Mouse (Mus musculus): ENCODE results near the gene Itpr2.
A peak's percentile ranks its signal among the peaks of the same experiment; 100 is the strongest.

Gene Itpr2

GRCm38 (mm10) chr6:146464014-146464644, 37.9 kb downstream of the Itpr2 start:
- DNase-seq = no peak

GRCm38 (mm10) chr6:146460936-146461335, 41.1 kb downstream of the Itpr2 start:
- DNase-seq = no peak

GRCm38 (mm10) chr6:146458436-146458835, 43.6 kb downstream of the Itpr2 start:
- no peak for DNase-seq

- no peak for DNase-seq
These were observed 45.3 kb downstream of the Itpr2 start for GRCm38 (mm10) chr6:146456741-146457140.

GRCm38 (mm10) chr6:146454520-146455511, 47.2 kb downstream of the Itpr2 start:
- no peak for DNase-seq

- DNase-seq = no peak
These were observed 49.5 kb downstream of the Itpr2 start for GRCm38 (mm10) chr6:146452474-146452873.

GRCm38 (mm10) chr6:146446032-146446704, 55.9 kb downstream of the Itpr2 start:
- no peak for DNase-seq

- no peak for DNase-seq
These were observed 62.2 kb downstream of the Itpr2 start for GRCm38 (mm10) chr6:146439826-146440225.

GRCm38 (mm10) chr6:146439071-146439818, 62.8 kb downstream of the Itpr2 start:
- DNase-seq = no peak

- no peak for DNase-seq
These were observed 64.0 kb downstream of the Itpr2 start for GRCm38 (mm10) chr6:146438057-146438456.

- DNase-seq = no peak
These were observed 65.0 kb downstream of the Itpr2 start for GRCm38 (mm10) chr6:146436916-146437496.

GRCm38 (mm10) chr6:146434217-146434616, 67.8 kb downstream of the Itpr2 start:
- no peak for DNase-seq

- no peak for DNase-seq
These were observed 69.7 kb downstream of the Itpr2 start for GRCm38 (mm10) chr6:146432218-146432865.

- no peak for DNase-seq
These were observed 70.2 kb downstream of the Itpr2 start for GRCm38 (mm10) chr6:146431777-146432176.

- peak; percentile 12 for DNase-seq
These were observed 72.2 kb downstream of the Itpr2 start for GRCm38 (mm10) chr6:146429694-146430380.

- DNase-seq = no peak
These were observed 77.2 kb downstream of the Itpr2 start for GRCm38 (mm10) chr6:146424778-146425177.

GRCm38 (mm10) chr6:146424326-146424725, 77.7 kb downstream of the Itpr2 start:
- no peak for DNase-seq

GRCm38 (mm10) chr6:146420718-146421117, 81.3 kb downstream of the Itpr2 start:
- no peak for DNase-seq

- DNase-seq = no peak
These were observed 85.6 kb downstream of the Itpr2 start for GRCm38 (mm10) chr6:146416461-146416860.

- DNase-seq = no peak
These were observed 87.9 kb downstream of the Itpr2 start for GRCm38 (mm10) chr6:146414094-146414493.

- no peak for DNase-seq
These were observed 90.5 kb downstream of the Itpr2 start for GRCm38 (mm10) chr6:146411446-146412070.

All from cerebellum, adult 11 months (tissue).